Mouse (Mus musculus) effector memory CD4-positive, alpha-beta T cell, adult 5 months (primary cell): ENCODE results near the gene Hif1an. TPM values are rescaled to one million over a fixed set of nuclear protein-coding genes. Genes with fewer than 3 reads are reported as not detected.

Source experiments
- polyA plus RNA-seq: library from polyadenylated mRNA; unstranded; fragments of 100-300 nt; shearing (Covaris generic); gene quantifications from one replicate; pipeline ENCODE4 v1.2.1, GENCODE M21; 2017

Hif1an gene
- 43.7 TPM for polyA plus RNA-seq

GRCm38 (mm10) chr19:44562652-44563206, at the start of gene Hif1an:
Gene Hif1an, plus strand, starts transcription at chr19:44562850.

GRCm38 (mm10) chr19:44545321-44546041, 17.2 kb upstream of the Hif1an start, which contains the start of gene Sec31b:
Gene Sec31b, minus strand, starts transcription at chr19:44545864.

GRCm38 (mm10) chr19:44552731-44553130, 9.9 kb upstream of the Hif1an start, which contains the start of gene Gm20538:
Gene Gm20538, minus strand, starts transcription at chr19:44552831.

GRCm38 (mm10) chr19:44554861-44555590, 7.6 kb upstream of the Hif1an start, which contains the start of gene Ndufb8:
Gene Ndufb8, minus strand, starts transcription at chr19:44555440.

Other genes with a start within 250 kb of the Hif1an start
- 0.26 TPM for gene Scd4, start 229.8 kb upstream of the Hif1an start, polyA plus RNA-seq
- gene Scd1, start 155.0 kb upstream of the Hif1an start, polyA plus RNA-seq, result 0.62 TPM
- gene Wnt8b, start 69.4 kb upstream of the Hif1an start, polyA plus RNA-seq, result not detected
- gene Sec31b, start 17.0 kb upstream of the Hif1an start, polyA plus RNA-seq, result 2.3 TPM
- not detected for gene Gm20538, start 10.0 kb upstream of the Hif1an start, polyA plus RNA-seq
- gene Ndufb8, start 7.4 kb upstream of the Hif1an start, polyA plus RNA-seq, result 155 TPM
- gene Pax2, start 193.2 kb downstream of the Hif1an start, polyA plus RNA-seq, result not detected